Mouse (Mus musculus): ENCODE measurements at regions not wholly inside any gene's neighbourhood (a gene's known extent, or its start where the extent isn't known, plus 50 kb on each side); places are given as distances from the start of the nearest gene placed in this dataset.

GRCm38 (mm10) chr6:14191387-14192023 is 320.2 kb upstream of the 2610001J05Rik start:
- TF ChIP-seq CTCF (IDR thresholded peaks at IDR 0.05; ENCODE audit: extremely low read depth, insufficient read depth, low read length) (no peak), POLR2A (IDR thresholded peaks at IDR 0.05; ENCODE audit: extremely low read depth, insufficient read depth, low read length) (no peak)

Data from cortical plate, adult 2 months (tissue).